Mouse (Mus musculus) CD4-positive, CD25-positive, alpha-beta regulatory T cell, adult 2 months (primary cell): Measurements from ENCODE around the gene Car15.
A peak's percentile ranks its signal among the peaks of the same experiment; 100 is the strongest.

ENCODE experiments used
- DNase-seq: peaks from one replicate; pipeline ENCODE4 v3.0.0-alpha.2; 2012; ENCODE audit warnings: low read depth, low spot score

Gene Car15

GRCm38 (mm10) chr16:17838051-17838450 lies at the start of gene Car15:
Gene Car15 (minus strand): TSS chr16:17838364.
- DNase-seq = no peak

- DNase-seq = no peak
Observed at GRCm38 (mm10) chr16:17884116-17884515, 46.0 kb upstream of the Car15 start.

- no peak for DNase-seq
Observed at GRCm38 (mm10) chr16:17882196-17882595, 44.0 kb upstream of the Car15 start.

GRCm38 (mm10) chr16:17879571-17879970 lies 41.4 kb upstream of the Car15 start:
- DNase-seq = no peak

GRCm38 (mm10) chr16:17876096-17876495 lies 37.9 kb upstream of the Car15 start:
- DNase-seq = no peak

GRCm38 (mm10) chr16:17875174-17875573 lies 37.0 kb upstream of the Car15 start:
- DNase-seq = no peak

- DNase-seq = no peak
Observed at GRCm38 (mm10) chr16:17872995-17873394, 34.8 kb upstream of the Car15 start.

GRCm38 (mm10) chr16:17871248-17871647 lies 33.1 kb upstream of the Car15 start:
- DNase-seq = no peak

GRCm38 (mm10) chr16:17865770-17866169 lies 27.6 kb upstream of the Car15 start:
- DNase-seq = no peak

- DNase-seq = no peak
Observed at GRCm38 (mm10) chr16:17865293-17865692, 27.1 kb upstream of the Car15 start.

GRCm38 (mm10) chr16:17858592-17858991 lies 20.4 kb upstream of the Car15 start:
- DNase-seq = peak; percentile 50

GRCm38 (mm10) chr16:17857157-17857556 lies 19.0 kb upstream of the Car15 start:
- no peak for DNase-seq

- no peak for DNase-seq
Observed at GRCm38 (mm10) chr16:17853263-17853662, 15.1 kb upstream of the Car15 start.

- no peak for DNase-seq
Observed at GRCm38 (mm10) chr16:17851860-17852259, 13.7 kb upstream of the Car15 start.

- DNase-seq = no peak
Observed at GRCm38 (mm10) chr16:17851331-17851730, 13.2 kb upstream of the Car15 start.

- DNase-seq = no peak
Observed at GRCm38 (mm10) chr16:17849486-17849885, 11.3 kb upstream of the Car15 start.

- DNase-seq = peak; percentile 73
Observed at GRCm38 (mm10) chr16:17848928-17849327, 10.8 kb upstream of the Car15 start.

- DNase-seq = no peak
Observed at GRCm38 (mm10) chr16:17848431-17848830, 10.3 kb upstream of the Car15 start.

- DNase-seq = no peak
Observed at GRCm38 (mm10) chr16:17843701-17844365, 5.7 kb upstream of the Car15 start.

GRCm38 (mm10) chr16:17842437-17842836 lies 4.3 kb upstream of the Car15 start:
- DNase-seq = no peak

GRCm38 (mm10) chr16:17839976-17840375 lies 1.8 kb upstream of the Car15 start:
- no peak for DNase-seq

GRCm38 (mm10) chr16:17835481-17835880 lies 2.7 kb downstream of the Car15 start:
- no peak for DNase-seq

GRCm38 (mm10) chr16:17834543-17834942 lies 3.6 kb downstream of the Car15 start:
- no peak for DNase-seq
